Mouse (Mus musculus) myocyte (in vitro differentiated cells): ENCODE measurements around the gene Bcar3.

Source experiments
- CEBPB ChIP-seq: IDR thresholded peaks from 2 replicates; pipeline ENCODE4 v1.6.1; 2011; ENCODE audit warnings: mild to moderate bottlenecking, moderate library complexity; ENCODE audit not compliant: poor library complexity, insufficient read depth, severe bottlenecking
- E2F4 ChIP-seq: IDR thresholded peaks from one replicate; pipeline ENCODE4 v1.6.1; 2011; ENCODE audit warnings: mild to moderate bottlenecking, control low read depth, moderate library complexity; ENCODE audit not compliant: insufficient read depth
- MAX ChIP-seq: IDR thresholded peaks from one replicate; pipeline ENCODE4 v1.6.1; 2011; ENCODE audit warnings: low read depth, mild to moderate bottlenecking, control low read depth
- MYOD1 ChIP-seq, 3 experiments: IDR thresholded peaks; one replicate each; pipeline ENCODE4 v1.6.1; 2011; ENCODE audit warnings: control low read depth in 2 of 3, low read depth in 2 of 3, mild to moderate bottlenecking in 2 of 3, moderate library complexity in 1 of 3; ENCODE audit not compliant: insufficient read length in 2 of 3, control insufficient read depth in 1 of 3
- MYOG ChIP-seq, 3 experiments: IDR thresholded peaks; one replicate each; pipeline ENCODE4 v1.6.1; 2011; ENCODE audit warnings: control low read depth in 2 of 3, low read depth in 2 of 3, mild to moderate bottlenecking in 2 of 3; ENCODE audit not compliant: insufficient read length in 2 of 3, control insufficient read depth in 1 of 3, insufficient read depth in 1 of 3
- POLR2A ChIP-seq: IDR thresholded peaks from one replicate; pipeline ENCODE4 v1.6.1; 2011; ENCODE audit warnings: low read depth, mild to moderate bottlenecking, control low read depth, moderate library complexity; ENCODE audit not compliant: insufficient read length
- POLR2AphosphoS2 ChIP-seq: IDR thresholded peaks from one replicate; pipeline ENCODE4 v1.6.1; 2011; ENCODE audit warnings: low read depth, control low read depth; ENCODE audit not compliant: insufficient read length
- REST ChIP-seq: IDR thresholded peaks from one replicate; pipeline ENCODE4 v1.6.1; 2011; ENCODE audit warnings: mild to moderate bottlenecking, control low read depth, moderate library complexity; ENCODE audit not compliant: insufficient read depth, insufficient read length
- SRF ChIP-seq: IDR thresholded peaks from one replicate; pipeline ENCODE4 v1.6.1; 2011; ENCODE audit warnings: low read depth; ENCODE audit not compliant: control insufficient read depth, insufficient read length
- TCF12 ChIP-seq: IDR thresholded peaks from one replicate; pipeline ENCODE4 v1.6.1; 2011; ENCODE audit warnings: mild to moderate bottlenecking, control low read depth; ENCODE audit not compliant: poor library complexity, insufficient read depth, severe bottlenecking
- TCF3 ChIP-seq: IDR thresholded peaks from one replicate; pipeline ENCODE4 v1.6.1; 2011; ENCODE audit warnings: low read depth, control low read depth; ENCODE audit not compliant: insufficient read length
- USF1 ChIP-seq: IDR thresholded peaks from one replicate; pipeline ENCODE4 v1.6.1; 2011; ENCODE audit warnings: low read depth, mild to moderate bottlenecking, control low read depth, moderate library complexity

DNA sequence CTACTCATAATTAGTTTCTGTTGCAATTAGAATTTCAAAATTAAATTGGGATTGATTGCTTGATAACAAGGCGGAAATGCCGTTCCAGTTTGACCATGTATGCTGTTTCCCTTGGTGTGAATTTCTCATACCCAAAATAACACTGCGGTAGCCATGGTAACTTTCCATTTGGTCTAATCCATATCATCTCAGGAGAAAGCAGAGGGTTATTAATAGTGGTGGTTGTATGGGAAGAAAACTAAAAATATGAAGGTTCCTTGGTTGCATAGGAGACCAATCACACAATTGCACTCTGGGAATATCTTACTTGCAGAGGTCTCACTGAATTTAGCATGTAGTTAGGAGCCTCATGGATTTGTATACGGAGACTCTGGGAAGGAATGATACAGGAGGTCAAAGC, 191.8 kb downstream of the Bcar3 start:
- TF ChIP-seq E2F4 = no peak
- TF ChIP-seq POLR2A = no peak
- TF ChIP-seq TCF12 = no peak
- no peak for TF ChIP-seq USF1
- no peak for TF ChIP-seq POLR2AphosphoS2
- no peak for TF ChIP-seq TCF3
- no peak for TF ChIP-seq MYOG (IDR thresholded peaks at IDR 0.05; ENCODE audit: control insufficient read depth in 1 of 3, insufficient read depth in 1 of 3, insufficient read length in 2 of 3, low read depth in 2 of 3)
- TF ChIP-seq MAX = no peak
- TF ChIP-seq MYOD1 (IDR thresholded peaks at IDR 0.05; ENCODE audit: control insufficient read depth in 1 of 3, insufficient read length in 2 of 3, low read depth in 2 of 3) = no peak
- TF ChIP-seq CEBPB = no peak
- TF ChIP-seq REST = no peak
- no peak for TF ChIP-seq SRF
